Mouse (Mus musculus) megakaryocyte, embryonic 14.5 days (primary cell): ENCODE results near the gene Asap3. TPM values are rescaled to one million over a fixed set of nuclear protein-coding genes. Genes with fewer than 3 reads are reported as not detected.

Experiments used
- H3K27me3 ChIP-seq: replicated peaks from 2 replicates; pipeline ENCODE3; 2012; ENCODE audit warnings: inconsistent platforms
- H3K36me3 ChIP-seq: replicated peaks from 2 replicates; pipeline ENCODE3; 2012; ENCODE audit warnings: low read length, inconsistent platforms, mixed read lengths
- H3K4me1 ChIP-seq: 2 replicates; pipeline ENCODE4 v1.6.1; 2012; ENCODE audit warnings: inconsistent platforms
- H3K4me3 ChIP-seq: replicated peaks from 2 replicates; pipeline ENCODE3; 2012; ENCODE audit warnings: moderate library complexity, mild to moderate bottlenecking, inconsistent platforms
- H3K9me3 ChIP-seq: 2 replicates; pipeline ENCODE4 v1.6.1; 2012; ENCODE audit warnings: inconsistent platforms
- FLI1 ChIP-seq: IDR thresholded peaks from 2 replicates; pipeline ENCODE4 v1.6.1; 2012; ENCODE audit warnings: low read length, inconsistent platforms, mixed read lengths
- GATA1 ChIP-seq: IDR thresholded peaks from 3 replicates; pipeline ENCODE4 v1.6.1; 2012; ENCODE audit warnings: mixed read lengths, low read length, inconsistent platforms, borderline replicate concordance
- polyA plus RNA-seq: library from polyadenylated mRNA; stranded (reverse); fragments of >175 nt; gene quantifications from 2 replicates; pipeline ENCODE4 v1.2.3, GENCODE M21; 2012; ENCODE audit warnings: low replicate concordance; ENCODE audit not compliant: insufficient read depth

Gene Asap3
- polyA plus RNA-seq, 1 experiment = not detected

- H3K4me1 ChIP-seq = peaks cover 62% of the 10 kb centered on the region
- peaks cover 6% of the 10 kb centered on the region for H3K36me3 ChIP-seq
Observed at GRCm38 (mm10) chr4:136172542-136173209, 33.5 kb upstream of the Asap3 start.

GRCm38 (mm10) chr4:136173210-136173715 lies 32.9 kb upstream of the Asap3 start:
- H3K36me3 ChIP-seq = peaks cover 6% of the 10 kb centered on the region
- no peaks in the 10 kb centered on the region for H3K9me3 ChIP-seq
- H3K4me3 ChIP-seq = peak overlapping the region; percentile 97
- peaks cover 68% of the 10 kb centered on the region for H3K4me1 ChIP-seq
- H3K27me3 ChIP-seq = peaks cover 8% of the 10 kb centered on the region
- no peak for TF ChIP-seq GATA1
- TF ChIP-seq FLI1 = no peak

More at GRCm38 (mm10) chr4:136172542-136173209, 33.5 kb upstream of the Asap3 start:
- H3K4me3 ChIP-seq = peak overlapping the region; percentile 97
- H3K27me3 ChIP-seq = peaks cover 10% of the 10 kb centered on the region
- no peak for TF ChIP-seq FLI1
- no peak for TF ChIP-seq GATA1
- no peaks in the 10 kb centered on the region for H3K9me3 ChIP-seq

- TF ChIP-seq GATA1 = no peak
- TF ChIP-seq FLI1 = no peak
- H3K36me3 ChIP-seq = peaks cover 6% of the 10 kb centered on the region
- peaks cover 80% of the 10 kb centered on the region for H3K4me1 ChIP-seq
- H3K27me3 ChIP-seq = peaks cover 6% of the 10 kb centered on the region
- no peaks in the 10 kb centered on the region for H3K9me3 ChIP-seq
- peak overlapping the region; percentile 97 for H3K4me3 ChIP-seq
Observed at GRCm38 (mm10) chr4:136174216-136175193, 31.7 kb upstream of the Asap3 start.

- H3K9me3 ChIP-seq = no peaks in the 10 kb centered on the region
- peaks cover 96% of the 10 kb centered on the region for H3K4me1 ChIP-seq
- peaks cover 13% of the 10 kb centered on the region for H3K36me3 ChIP-seq
- no peaks in the 10 kb centered on the region for H3K27me3 ChIP-seq
- H3K4me3 ChIP-seq = peak overlapping the region; percentile 42
- no peak for TF ChIP-seq GATA1
- no peak for TF ChIP-seq FLI1
Observed at GRCm38 (mm10) chr4:136176022-136176552, 30.1 kb upstream of the Asap3 start.

GRCm38 (mm10) chr4:136177244-136177611 lies 28.9 kb upstream of the Asap3 start:
- no peaks in the 10 kb centered on the region for H3K27me3 ChIP-seq
- peaks cover 16% of the 10 kb centered on the region for H3K36me3 ChIP-seq
- no peaks in the 10 kb centered on the region for H3K9me3 ChIP-seq
- no peak for TF ChIP-seq GATA1
- TF ChIP-seq FLI1 = no peak
- H3K4me3 ChIP-seq = peak overlapping the region; percentile 89
- H3K4me1 ChIP-seq = peaks cover 95% of the 10 kb centered on the region

- H3K4me3 ChIP-seq = peak overlapping the region; percentile 89
- H3K4me1 ChIP-seq = peaks cover 89% of the 10 kb centered on the region
Observed at GRCm38 (mm10) chr4:136177612-136178474, 28.3 kb upstream of the Asap3 start.

GRCm38 (mm10) chr4:136178475-136178921 lies 27.7 kb upstream of the Asap3 start:
- H3K4me1 ChIP-seq = peaks cover 83% of the 10 kb centered on the region

More at GRCm38 (mm10) chr4:136177612-136178474, 28.3 kb upstream of the Asap3 start:
- H3K27me3 ChIP-seq = no peaks in the 10 kb centered on the region
- peaks cover 20% of the 10 kb centered on the region for H3K36me3 ChIP-seq
- TF ChIP-seq GATA1 = peak; percentile 69; the same call in 2 of the 3 replicates
- peak; percentile 59; the same call in 1 of the 2 replicates for TF ChIP-seq FLI1
- no peaks in the 10 kb centered on the region for H3K9me3 ChIP-seq

GRCm38 (mm10) chr4:136179456-136179855 lies 26.7 kb upstream of the Asap3 start:
- Histone ChIP-seq H3K27me3 (no peaks in the 10 kb centered on the region), H3K4me3 (peak overlapping the region; percentile 78), H3K4me1 (peaks cover 73% of the 10 kb centered on the region), H3K36me3 (peaks cover 33% of the 10 kb centered on the region), H3K9me3 (no peaks in the 10 kb centered on the region)
- no peak for TF ChIP-seq GATA1
- TF ChIP-seq FLI1 = no peak

More at GRCm38 (mm10) chr4:136178475-136178921, 27.7 kb upstream of the Asap3 start:
- H3K36me3 ChIP-seq = peaks cover 26% of the 10 kb centered on the region
- H3K27me3 ChIP-seq = no peaks in the 10 kb centered on the region
- TF ChIP-seq GATA1 (no peak), FLI1 (no peak)
- H3K4me3 ChIP-seq = peak overlapping the region; percentile 89
- H3K9me3 ChIP-seq = no peaks in the 10 kb centered on the region

GRCm38 (mm10) chr4:136179998-136180397 lies 26.2 kb upstream of the Asap3 start:
- Histone ChIP-seq H3K9me3 (no peaks in the 10 kb centered on the region), H3K36me3 (peaks cover 36% of the 10 kb centered on the region), H3K4me3 (peak overlapping the region; percentile 78), H3K27me3 (no peaks in the 10 kb centered on the region), H3K4me1 (peaks cover 68% of the 10 kb centered on the region)
- TF ChIP-seq FLI1 (0 out of 2 replicates have a peak, but pooled peaks have one; percentile 8), GATA1 (no peak)
